Mouse (Mus musculus): ENCODE measurements around the gene Tmem62. TPM values are rescaled to one million over a fixed set of nuclear protein-coding genes. Genes with fewer than 3 reads are reported as not detected.
"Not testable (repeated sequence)": the region's sequence is repeated elsewhere in the genome, so short reads cannot be mapped to it uniquely, and the experiment has no call there.

Gene Tmem62
- polyA plus RNA-seq, 1 experiment from 2014 or later = 2.1 TPM

DNA sequence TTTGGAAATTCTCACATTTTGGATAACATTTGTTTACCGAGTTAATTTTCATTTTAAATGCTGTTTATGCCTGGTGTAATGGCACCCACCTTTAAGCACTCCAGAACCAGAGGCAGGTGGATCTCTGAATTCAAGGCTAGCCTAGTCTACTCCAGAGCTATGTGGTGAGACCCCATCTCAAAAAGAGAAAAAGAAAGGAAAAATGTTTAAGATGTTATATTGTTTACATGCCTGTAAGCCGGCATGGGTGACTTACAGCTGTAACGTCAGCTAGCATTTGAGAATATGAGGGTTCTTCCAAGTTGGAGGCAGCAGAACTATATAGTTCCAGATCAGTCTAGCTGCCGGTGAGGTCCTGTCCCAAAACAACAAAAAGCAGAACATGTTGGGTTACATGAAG is 5.1 kb upstream of the Tmem62 start:
- no peaks in the 10 kb centered on the region for H3K9me3 ChIP-seq
- no peak overlapping the region; the same call in 1 of the 2 replicates for H3K4me2 ChIP-seq (replicated peaks)
- 89% methylated on average over 4 of the region's 4 CpGs for WGBS
- H3K4me1 ChIP-seq = peaks cover 9% of the 10 kb centered on the region
- no peak overlapping the region for H3K4me3 ChIP-seq
- no peaks in the 10 kb centered on the region for H3K36me3 ChIP-seq
- H3K27ac ChIP-seq = no peak overlapping the region
- no peak overlapping the region for H3K9ac ChIP-seq
- peaks cover 10% of the 10 kb centered on the region; the same call in 1 of the 2 replicates for H3K27me3 ChIP-seq
- no peak for ATAC-seq (ENCODE audit: low FRiP score, low read depth)

DNA sequence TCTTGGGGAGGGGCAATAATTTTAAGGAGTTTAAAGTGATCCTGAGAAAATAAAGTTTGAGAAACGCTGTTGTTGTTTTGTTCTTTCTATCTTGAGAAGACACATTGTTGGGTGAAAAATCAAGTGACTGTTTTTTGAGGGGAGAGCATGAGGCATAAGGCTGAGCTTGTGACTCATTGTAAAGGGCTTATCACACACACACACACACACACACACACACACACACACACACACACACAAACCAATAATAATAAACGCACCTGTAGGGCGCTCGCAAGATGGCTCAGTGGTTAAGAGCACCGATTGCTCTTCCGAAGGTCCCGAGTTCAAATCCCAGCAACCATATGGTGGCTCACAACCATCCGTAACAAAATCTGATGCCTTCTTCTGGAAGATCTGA is 4.6 kb upstream of the Tmem62 start:
- WGBS = 95% methylated on average over 8 of the region's 8 CpGs

DNA sequence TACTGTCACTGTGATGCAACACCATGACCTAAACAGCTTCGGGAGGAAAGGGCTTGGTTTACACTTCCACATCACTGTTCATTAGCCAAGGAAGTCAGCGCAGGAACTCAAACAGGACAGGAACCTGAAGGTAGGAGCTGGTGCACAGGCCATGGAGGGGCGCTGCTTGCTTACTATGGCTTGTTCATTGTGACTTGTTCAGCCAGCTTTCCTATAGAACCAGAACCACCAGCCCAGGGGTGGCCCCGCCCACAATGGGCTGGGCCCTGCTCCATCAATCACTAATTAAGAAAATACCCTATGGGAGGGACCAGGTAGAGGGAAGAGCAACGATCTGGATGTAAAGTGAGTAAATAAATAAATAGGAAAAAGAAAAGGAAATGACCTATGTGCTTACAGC is 3.9 kb upstream of the Tmem62 start:
- Histone ChIP-seq H3K4me1 (peaks cover 9% of the 10 kb centered on the region), H3K27ac (no peak overlapping the region), H3K9ac (no peak overlapping the region), H3K4me3 (no peak overlapping the region), H3K27me3 (peaks cover 21% of the 10 kb centered on the region), H3K36me3 (no peaks in the 10 kb centered on the region), H3K9me3 (no peaks in the 10 kb centered on the region), H3K4me2 (replicated peaks) (peak overlapping the region; percentile 19; the same call in 1 of the 2 replicates)
- ATAC-seq (ENCODE audit: low FRiP score, low read depth) = no peak
- 19% methylated on average over 5 of the region's 5 CpGs for WGBS

More for the DNA sequence above, 4.6 kb upstream of the Tmem62 start:
- not testable (repeated sequence) for H3K27ac ChIP-seq; H3K9ac ChIP-seq; H3K4me3 ChIP-seq; H3K36me3 ChIP-seq; H3K9me3 ChIP-seq; ATAC-seq (ENCODE audit: low FRiP score, low read depth); H3K4me1 ChIP-seq; H3K4me2 ChIP-seq (replicated peaks)
- H3K27me3 ChIP-seq = peaks cover 14% of the 10 kb centered on the region; the same call in 1 of the 2 replicates

DNA sequence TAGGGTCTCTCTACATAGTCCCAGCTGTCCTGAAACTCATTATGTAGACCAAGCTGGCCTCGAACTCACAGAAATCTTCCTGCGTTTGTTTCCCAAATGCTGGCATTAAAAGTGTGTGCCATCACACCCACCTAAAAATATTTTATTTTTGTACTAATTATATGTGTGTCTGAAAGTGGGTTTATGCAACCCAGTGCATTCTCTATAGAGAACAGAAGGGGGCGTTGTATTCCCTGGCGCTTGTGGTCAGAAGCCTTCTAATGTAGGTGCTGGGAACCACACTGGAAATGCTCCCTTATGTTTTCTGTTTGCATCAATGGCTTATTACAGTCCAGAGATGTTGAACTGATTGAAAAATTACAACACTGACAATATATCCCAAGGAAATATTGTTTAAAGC is 509 bp upstream of the Tmem62 start:
- 51% methylated on average over 4 of the region's 4 CpGs for WGBS
- Histone ChIP-seq H3K4me1 (no peaks in the 10 kb centered on the region), H3K4me3 (no peak overlapping the region), H3K9ac (no peak overlapping the region), H3K27ac (no peak overlapping the region), H3K9me3 (no peaks in the 10 kb centered on the region), H3K27me3 (peaks cover 24% of the 10 kb centered on the region), H3K4me2 (replicated peaks) (no peak overlapping the region; the same call in 1 of the 2 replicates), H3K36me3 (no peaks in the 10 kb centered on the region)
- ATAC-seq (ENCODE audit: low FRiP score, low read depth) = no peak

DNA sequence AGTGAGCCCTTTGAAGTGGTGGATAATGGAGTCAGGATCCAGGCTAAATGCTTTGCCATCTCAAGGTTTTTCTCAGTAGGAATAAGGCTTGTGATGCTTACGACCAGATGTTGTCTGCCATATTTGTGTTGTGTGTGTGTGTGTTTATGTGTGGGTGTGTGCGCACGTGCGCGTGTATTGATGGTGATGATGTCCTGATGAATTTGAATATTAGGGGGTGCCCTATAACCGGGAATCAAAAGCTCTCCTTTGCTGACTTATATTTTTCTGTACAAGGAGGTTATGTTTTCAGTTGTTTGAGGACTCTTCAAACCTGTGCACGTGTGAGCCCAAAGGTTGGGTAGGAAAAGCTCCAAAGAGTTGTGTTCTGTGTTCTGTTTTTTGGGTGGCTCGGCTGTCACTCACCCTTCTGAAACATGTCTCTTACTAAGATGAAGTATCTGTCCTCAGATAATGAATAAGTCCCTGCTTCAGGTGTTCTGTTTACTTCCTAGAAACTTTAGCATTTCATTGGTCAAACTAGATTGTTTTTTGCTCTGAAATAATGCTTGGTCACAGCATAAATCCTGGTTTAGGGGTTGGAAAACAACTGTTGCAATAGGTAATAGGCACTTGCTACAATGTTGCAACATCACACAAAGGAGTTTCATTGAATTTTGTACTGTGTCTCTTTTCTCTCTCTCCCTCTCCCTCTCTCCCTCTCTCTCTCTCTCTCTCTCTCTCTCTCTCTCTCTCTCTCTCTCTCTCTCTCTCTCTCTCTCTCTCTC is 1.3 kb downstream of the Tmem62 start:
- ATAC-seq (ENCODE audit: low FRiP score, low read depth) = no peak
- H3K4me1 ChIP-seq = no peaks in the 10 kb centered on the region
- peak overlapping the region; percentile 69 for H3K4me3 ChIP-seq
- H3K4me2 ChIP-seq (replicated peaks) = peak overlapping the region; percentile 96
- 81% methylated on average over 8 of the region's 8 CpGs for WGBS
- H3K27me3 ChIP-seq = peaks cover 21% of the 10 kb centered on the region
- H3K9ac ChIP-seq = no peak overlapping the region
- no peak overlapping the region for H3K27ac ChIP-seq
- H3K9me3 ChIP-seq = no peaks in the 10 kb centered on the region
- no peaks in the 10 kb centered on the region for H3K36me3 ChIP-seq

DNA sequence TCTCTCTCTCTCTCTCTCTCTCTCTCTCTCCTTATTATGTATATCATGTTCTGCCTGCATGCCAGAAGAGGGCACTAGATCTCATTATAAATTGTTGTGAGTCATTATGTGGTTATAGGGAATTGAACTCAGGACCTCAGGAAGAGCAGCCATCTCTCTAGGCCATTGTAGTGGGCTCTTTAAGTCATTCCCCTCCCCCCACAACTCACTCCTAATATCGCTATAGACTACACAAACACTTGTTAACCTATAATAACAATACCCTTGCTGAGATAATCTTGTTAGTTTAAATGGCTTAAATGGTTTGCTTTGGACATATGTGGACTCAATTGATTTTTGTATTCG is 1.8 kb downstream of the Tmem62 start:
- Histone ChIP-seq H3K36me3 (no peaks in the 10 kb centered on the region), H3K9me3 (no peaks in the 10 kb centered on the region), H3K9ac (no peak overlapping the region), H3K4me3 (no peak overlapping the region), H3K4me2 (replicated peaks) (no peak overlapping the region), H3K27ac (no peak overlapping the region), H3K27me3 (peaks cover 20% of the 10 kb centered on the region), H3K4me1 (no peaks in the 10 kb centered on the region)
- 62% methylated on average over 2 of the region's 2 CpGs for WGBS
- no peak for ATAC-seq (ENCODE audit: low FRiP score, low read depth)

DNA sequence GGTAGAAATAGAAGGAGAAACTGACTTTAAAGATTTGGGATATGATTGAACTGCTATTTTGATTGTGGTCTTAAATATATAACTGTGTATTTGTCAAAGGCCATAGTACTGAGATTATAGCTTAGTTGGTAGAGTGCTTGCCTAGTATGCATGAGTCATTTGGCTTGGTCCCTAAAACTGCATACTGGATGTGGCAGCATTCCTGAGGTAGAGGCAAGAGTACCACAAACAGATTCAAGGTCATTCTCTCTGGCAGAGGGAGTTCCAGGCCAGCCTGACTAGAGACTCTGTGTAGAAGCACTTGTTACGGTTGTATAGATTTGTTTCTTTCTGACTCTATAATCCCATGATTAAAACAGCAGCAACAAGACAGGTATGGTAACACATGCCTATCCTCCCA is 3.0 kb downstream of the Tmem62 start:
- Histone ChIP-seq H3K27me3 (peaks cover 20% of the 10 kb centered on the region), H3K27ac (no peak overlapping the region), H3K4me2 (replicated peaks) (no peak overlapping the region), H3K4me1 (no peaks in the 10 kb centered on the region), H3K4me3 (no peak overlapping the region), H3K36me3 (no peaks in the 10 kb centered on the region), H3K9me3 (no peaks in the 10 kb centered on the region), H3K9ac (no peak overlapping the region)
- ATAC-seq (ENCODE audit: low FRiP score, low read depth) = no peak
- WGBS = 85% methylated on average over 1 of the region's 1 CpGs

DNA sequence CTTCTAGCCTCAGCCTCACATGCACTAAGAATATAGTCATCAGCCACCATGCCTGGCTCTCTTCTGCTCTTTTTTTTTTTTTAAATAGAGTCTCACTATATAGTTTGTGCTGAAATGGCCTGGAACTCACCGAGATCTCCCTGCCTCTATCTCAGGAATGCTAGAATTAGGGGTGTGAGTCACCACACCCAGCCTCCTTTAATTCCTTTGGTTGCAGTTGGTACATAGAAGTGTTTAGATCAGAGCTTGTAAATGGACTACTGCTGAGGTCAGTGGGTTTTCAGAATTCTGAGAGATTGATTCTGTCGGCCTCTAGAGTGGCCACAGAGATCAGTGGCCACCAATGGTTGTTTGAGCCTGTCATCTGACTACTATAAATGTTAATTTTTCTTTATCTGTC is 4.0 kb downstream of the Tmem62 start:
- H3K9ac ChIP-seq = no peak overlapping the region
- 58% methylated on average over 2 of the region's 2 CpGs for WGBS
- peaks cover 19% of the 10 kb centered on the region for H3K27me3 ChIP-seq
- no peak overlapping the region for H3K27ac ChIP-seq
- H3K4me2 ChIP-seq (replicated peaks) = no peak overlapping the region
- no peak overlapping the region for H3K4me3 ChIP-seq
- no peaks in the 10 kb centered on the region for H3K4me1 ChIP-seq
- H3K9me3 ChIP-seq = no peaks in the 10 kb centered on the region
- ATAC-seq (ENCODE audit: low FRiP score, low read depth) = no peak
- no peaks in the 10 kb centered on the region for H3K36me3 ChIP-seq

DNA sequence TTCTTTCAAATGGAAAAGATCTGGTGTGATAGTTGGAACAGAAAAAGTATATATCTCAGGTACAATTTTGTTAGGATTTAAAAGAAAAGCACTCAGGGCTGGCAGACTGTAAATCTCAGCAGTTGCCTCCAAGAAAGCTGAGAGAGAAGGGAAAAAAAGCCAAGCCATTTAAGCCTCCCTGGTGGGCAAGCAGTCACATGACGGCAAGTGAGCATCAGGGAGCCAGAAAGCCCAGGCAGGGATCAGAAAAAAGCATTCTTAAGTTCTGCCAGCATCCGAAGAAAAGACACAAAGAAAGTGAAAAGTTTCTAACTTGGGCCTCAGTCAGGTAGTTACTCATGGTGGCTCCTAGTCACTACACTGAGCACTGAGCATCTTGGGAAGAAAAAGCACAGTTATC is 6.8 kb downstream of the Tmem62 start:
- ATAC-seq (ENCODE audit: low FRiP score, low read depth) = no peak
- no peak overlapping the region for H3K27ac ChIP-seq
- no peak overlapping the region for H3K9ac ChIP-seq
- no peaks in the 10 kb centered on the region for H3K9me3 ChIP-seq
- H3K36me3 ChIP-seq = no peaks in the 10 kb centered on the region
- no peak overlapping the region for H3K4me3 ChIP-seq
- H3K27me3 ChIP-seq = no peaks in the 10 kb centered on the region
- H3K4me1 ChIP-seq = no peaks in the 10 kb centered on the region
- no peak overlapping the region for H3K4me2 ChIP-seq (replicated peaks)
- WGBS = 24% methylated on average over 2 of the region's 2 CpGs

DNA sequence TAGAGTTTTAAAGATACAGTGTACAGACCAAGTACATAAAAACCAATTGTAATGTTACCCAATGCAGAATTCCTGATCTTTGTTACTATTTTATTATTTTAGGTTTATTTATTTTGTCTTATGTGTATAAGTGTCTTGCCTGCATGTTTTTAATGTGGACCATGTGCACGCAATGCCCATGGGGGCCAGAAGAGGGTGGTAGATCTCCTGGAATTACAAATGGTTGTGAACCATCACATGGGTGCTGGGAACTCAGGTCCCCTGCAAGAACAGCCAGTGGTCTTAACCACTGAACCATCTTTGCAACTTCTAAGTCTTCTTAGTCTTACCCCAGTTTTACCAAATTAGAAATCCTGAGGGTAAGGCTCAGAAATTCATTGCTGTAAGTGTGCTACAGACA is 8.4 kb downstream of the Tmem62 start:
- H3K9ac ChIP-seq = no peak overlapping the region
- H3K4me2 ChIP-seq (replicated peaks) = no peak overlapping the region
- no peaks in the 10 kb centered on the region for H3K27me3 ChIP-seq
- H3K9me3 ChIP-seq = no peaks in the 10 kb centered on the region
- H3K4me1 ChIP-seq = no peaks in the 10 kb centered on the region
- no peaks in the 10 kb centered on the region for H3K36me3 ChIP-seq
- 89% methylated on average over 1 of the region's 1 CpGs for WGBS
- no peak overlapping the region for H3K27ac ChIP-seq
- no peak overlapping the region for H3K4me3 ChIP-seq
- ATAC-seq (ENCODE audit: low FRiP score, low read depth) = no peak

DNA sequence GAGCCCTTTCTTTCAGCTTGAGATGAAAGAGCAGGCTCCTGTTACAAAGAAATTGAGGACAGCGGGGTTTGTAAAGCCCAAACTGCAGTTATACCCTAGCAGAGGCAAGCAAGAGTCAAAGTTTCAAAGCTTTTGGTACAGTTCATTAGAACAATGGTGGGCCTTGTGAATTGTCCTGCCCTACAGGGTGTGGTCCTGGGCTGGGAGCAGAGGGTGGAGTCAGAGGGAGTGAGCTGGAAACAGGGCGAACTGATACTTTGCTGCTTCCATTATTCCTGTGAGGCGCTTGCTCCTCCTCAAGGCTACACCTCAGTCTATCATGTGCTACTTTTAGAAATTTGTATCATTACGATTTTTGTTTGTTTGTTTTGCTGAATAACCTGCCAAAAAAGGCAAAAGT is 14.4 kb downstream of the Tmem62 start:
- WGBS = 75% methylated on average over 4 of the region's 4 CpGs
- Histone ChIP-seq H3K4me3 (no peak overlapping the region), H3K9me3 (no peaks in the 10 kb centered on the region), H3K36me3 (no peaks in the 10 kb centered on the region), H3K27me3 (no peaks in the 10 kb centered on the region), H3K9ac (no peak overlapping the region), H3K27ac (no peak overlapping the region), H3K4me1 (no peaks in the 10 kb centered on the region), H3K4me2 (replicated peaks) (no peak overlapping the region)
- no peak for ATAC-seq (ENCODE audit: low FRiP score, low read depth)

DNA sequence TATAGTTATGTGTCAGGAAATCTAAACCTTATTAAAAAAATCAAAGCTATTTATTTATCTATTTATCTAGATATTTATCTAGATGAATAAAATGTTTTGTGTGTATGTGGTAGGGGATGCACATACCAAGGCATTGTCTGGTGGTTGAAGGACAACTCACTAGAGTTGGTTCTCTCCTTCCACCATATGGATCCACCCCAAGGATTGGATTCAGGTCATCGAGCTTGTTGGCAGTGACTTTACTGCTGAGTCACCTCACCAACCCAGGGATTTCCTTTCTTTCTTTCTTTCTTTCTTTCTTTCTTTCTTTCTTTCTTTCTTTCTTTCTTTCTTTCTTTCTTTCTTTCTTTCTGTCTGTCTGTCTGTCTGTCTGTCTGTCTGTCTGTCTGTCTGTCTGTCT is 19.8 kb downstream of the Tmem62 start:
- H3K27me3 ChIP-seq; H3K4me3 ChIP-seq; H3K9ac ChIP-seq; H3K4me1 ChIP-seq; H3K27ac ChIP-seq; ATAC-seq (ENCODE audit: low FRiP score, low read depth); H3K36me3 ChIP-seq; H3K9me3 ChIP-seq; H3K4me2 ChIP-seq (replicated peaks): not testable (repeated sequence)
- WGBS = 84% methylated on average over 1 of the region's 1 CpGs

DNA sequence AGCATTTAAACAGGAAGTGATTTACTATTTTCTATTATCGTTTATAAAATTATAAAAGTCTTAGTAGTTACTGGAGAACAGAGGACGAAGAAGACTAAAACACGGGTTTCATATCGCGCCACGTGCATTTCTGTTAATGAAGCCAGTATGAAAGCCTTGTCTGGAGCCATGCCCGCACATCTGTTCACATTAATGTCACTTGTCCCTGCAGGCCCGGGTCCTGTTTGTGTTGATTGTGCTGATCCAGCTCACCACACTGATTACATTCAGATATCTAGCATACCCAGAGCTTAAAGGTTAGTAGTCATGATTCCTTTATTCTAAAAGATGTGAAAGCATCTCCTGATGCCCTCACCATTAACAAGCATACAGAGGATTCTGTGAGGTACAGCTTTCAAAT is 22.0 kb downstream of the Tmem62 start:
- WGBS = 85% methylated on average over 8 of the region's 8 CpGs
- Histone ChIP-seq H3K9ac (no peak overlapping the region), H3K27ac (no peak overlapping the region), H3K4me1 (no peaks in the 10 kb centered on the region), H3K4me2 (replicated peaks) (no peak overlapping the region), H3K27me3 (no peaks in the 10 kb centered on the region), H3K9me3 (no peaks in the 10 kb centered on the region), H3K4me3 (no peak overlapping the region), H3K36me3 (no peaks in the 10 kb centered on the region)
- no peak for ATAC-seq (ENCODE audit: low FRiP score, low read depth)
